Mouse (Mus musculus) neural tube, embryonic 11.5 days (tissue): Measurements from ENCODE around the gene Zfp618. TPM values are rescaled to one million over a fixed set of nuclear protein-coding genes. Genes with fewer than 3 reads are reported as not detected.

Experiments used
- ATAC-seq: fragments of 200-750 bp; cut with Nextera tagmentation; 2 replicates; pipeline ENCODE4 v1.8.0; 2017; ENCODE audit warnings: moderate number of reproducible peaks, mild to moderate bottlenecking, moderate TSS enrichment, moderate library complexity; ENCODE audit not compliant: insufficient read depth, low FRiP score, low TSS enrichment
- DNase-seq: peaks from one replicate; pipeline ENCODE4 v3.0.0-alpha.2; 2015; ENCODE audit warnings: low spot score
- H3K27ac ChIP-seq: fragments of 300-500 bp; sonication (generic); 2 replicates; pipeline ENCODE4 v1.5.1; 2014; ENCODE audit warnings: low read depth, mild to moderate bottlenecking, low read length
- H3K27me3 ChIP-seq: fragments of 300-500 bp; sonication (generic); 2 replicates; pipeline ENCODE4 v1.6.1; 2014; ENCODE audit warnings: mild to moderate bottlenecking, low read length, mixed read lengths; ENCODE audit not compliant: control insufficient read depth, insufficient read depth
- H3K36me3 ChIP-seq: fragments of 300-500 bp; sonication (generic); 2 replicates; pipeline ENCODE4 v1.6.1; 2014; ENCODE audit warnings: mild to moderate bottlenecking, low read length, moderate library complexity, mixed read lengths; ENCODE audit not compliant: control insufficient read depth, insufficient read depth
- H3K4me1 ChIP-seq: fragments of 300-500 bp; sonication (generic); 2 replicates; pipeline ENCODE4 v1.6.1; 2014; ENCODE audit warnings: low read length, mixed read lengths; ENCODE audit not compliant: control insufficient read depth, insufficient read depth
- H3K4me2 ChIP-seq: fragments of 300-500 bp; sonication (generic); 2 replicates; pipeline ENCODE4 v1.6.1; 2014; ENCODE audit warnings: low read depth, mild to moderate bottlenecking, moderate library complexity
- H3K4me3 ChIP-seq: fragments of 300-500 bp; sonication (generic); 2 replicates; pipeline ENCODE4 v1.5.1; 2014; ENCODE audit warnings: low read depth, low read length
- H3K9ac ChIP-seq: fragments of 300-500 bp; sonication (generic); 2 replicates; pipeline ENCODE4 v1.6.1; 2014; ENCODE audit warnings: mild to moderate bottlenecking, low read length
- H3K9me3 ChIP-seq: fragments of 300-500 bp; sonication (generic); 2 replicates; pipeline ENCODE4 v1.6.1; 2016; ENCODE audit warnings: low read length; ENCODE audit not compliant: control insufficient read depth
- WGBS: fragments of 180-500 bp; shearing (Covaris S2); extraction: QIAGEN DNeasy Blood & Tissue Kit; methylation state at CpG from one replicate; pipeline ENCODE4 v1.1.7; 2014; 5-methylcytosine and 5-hydroxymethylcytosine counted together
- polyA plus RNA-seq: library from polyadenylated mRNA; unstranded; fragments of >200 nt; fragmentation: Nextera tagmentation; extraction: Ambion mirVana; gene quantifications from 2 replicates; pipeline ENCODE4 v1.2.1, GENCODE M21; 2014

The Zfp618 gene
- polyA plus RNA-seq, 1 experiment from 2014 or later = 54.3 TPM

DNA sequence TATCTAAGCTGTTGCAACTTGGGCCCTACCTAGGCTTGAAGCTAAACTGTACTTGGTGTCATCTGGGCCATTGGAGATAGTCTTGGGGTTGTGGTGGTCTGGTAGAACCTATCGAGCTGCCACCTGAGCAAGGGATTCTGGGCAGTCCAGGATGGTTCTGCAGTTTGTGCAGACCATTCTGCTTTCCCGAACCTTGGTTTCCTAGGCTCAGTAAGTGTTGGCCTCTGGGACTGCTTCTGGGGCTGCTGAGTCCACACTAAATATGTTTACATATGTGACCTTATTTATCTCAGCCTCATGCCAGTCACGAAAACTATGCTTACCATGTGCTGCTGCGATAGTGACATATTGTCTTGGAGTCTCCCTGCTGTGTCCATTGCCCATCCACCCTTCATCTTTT is 93.3 kb downstream of the Zfp618 start:
- H3K4me3 ChIP-seq = no peak overlapping the region
- H3K4me2 ChIP-seq = no peak overlapping the region
- no peaks in the 10 kb centered on the region for H3K27me3 ChIP-seq
- H3K4me1 ChIP-seq = peaks cover 13% of the 10 kb centered on the region
- no peak overlapping the region for H3K9ac ChIP-seq
- DNase-seq = no peak
- H3K36me3 ChIP-seq = no peaks in the 10 kb centered on the region; the same call in 1 of the 2 replicates
- 93% methylated on average over 4 of the region's 4 CpGs for WGBS
- peak overlapping the region; percentile 77 for H3K27ac ChIP-seq
- ATAC-seq = no peak
- no peaks in the 10 kb centered on the region for H3K9me3 ChIP-seq

DNA sequence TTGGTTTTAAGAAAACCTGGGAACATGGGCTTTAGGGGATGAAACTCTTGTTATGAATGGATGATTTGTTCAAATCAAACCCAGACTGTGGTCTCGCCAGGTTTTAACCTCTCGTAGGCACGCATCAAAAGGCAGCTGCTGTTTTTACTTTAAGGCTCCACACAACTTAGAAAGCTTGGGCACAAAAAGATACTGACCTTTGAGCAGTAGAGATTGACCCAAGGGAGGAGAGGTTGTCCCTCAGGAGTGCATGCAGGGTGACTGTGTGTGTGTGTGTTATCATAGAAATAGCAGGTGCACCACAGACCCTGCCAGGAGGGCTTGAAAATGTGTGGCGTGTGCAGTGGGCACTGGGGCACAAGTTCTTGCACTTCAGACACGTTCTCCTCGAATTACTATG is 95.0 kb downstream of the Zfp618 start:
- Histone ChIP-seq H3K4me3 (no peak overlapping the region), H3K27me3 (no peaks in the 10 kb centered on the region), H3K36me3 (no peaks in the 10 kb centered on the region; the same call in 1 of the 2 replicates), H3K9ac (no peak overlapping the region), H3K27ac (no peak overlapping the region), H3K4me1 (peaks cover 13% of the 10 kb centered on the region), H3K9me3 (no peaks in the 10 kb centered on the region), H3K4me2 (no peak overlapping the region)
- ATAC-seq (no peak), DNase-seq (no peak)
- 83% methylated on average over 6 of the region's 6 CpGs for WGBS

DNA sequence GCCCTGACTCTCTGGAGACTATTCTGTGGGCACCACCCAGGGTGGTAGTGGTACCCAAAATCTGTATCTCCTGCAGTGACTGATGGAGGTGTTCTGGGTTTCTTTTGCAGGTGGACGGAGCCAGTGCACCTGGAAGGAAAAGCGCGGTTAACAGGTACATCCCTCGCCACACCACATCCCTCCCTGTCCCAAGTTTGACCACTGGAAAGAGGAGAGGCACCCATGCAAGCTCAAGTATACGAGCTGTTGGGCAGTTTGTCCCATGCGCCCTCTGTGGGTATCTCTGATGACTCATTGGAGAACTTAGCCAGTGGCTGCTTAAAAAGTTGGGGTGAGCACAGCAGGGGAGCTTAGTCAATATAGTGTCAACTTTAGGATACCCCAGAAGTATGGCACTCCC is 96.0 kb downstream of the Zfp618 start:
- no peak overlapping the region for H3K27ac ChIP-seq
- WGBS = 95% methylated on average over 6 of the region's 6 CpGs
- H3K9me3 ChIP-seq = no peaks in the 10 kb centered on the region
- H3K36me3 ChIP-seq = no peaks in the 10 kb centered on the region; the same call in 1 of the 2 replicates
- H3K4me1 ChIP-seq = peaks cover 7% of the 10 kb centered on the region
- DNase-seq (no peak), ATAC-seq (no peak)
- H3K4me3 ChIP-seq = no peak overlapping the region
- no peak overlapping the region for H3K9ac ChIP-seq
- no peak overlapping the region for H3K4me2 ChIP-seq
- no peaks in the 10 kb centered on the region for H3K27me3 ChIP-seq

DNA sequence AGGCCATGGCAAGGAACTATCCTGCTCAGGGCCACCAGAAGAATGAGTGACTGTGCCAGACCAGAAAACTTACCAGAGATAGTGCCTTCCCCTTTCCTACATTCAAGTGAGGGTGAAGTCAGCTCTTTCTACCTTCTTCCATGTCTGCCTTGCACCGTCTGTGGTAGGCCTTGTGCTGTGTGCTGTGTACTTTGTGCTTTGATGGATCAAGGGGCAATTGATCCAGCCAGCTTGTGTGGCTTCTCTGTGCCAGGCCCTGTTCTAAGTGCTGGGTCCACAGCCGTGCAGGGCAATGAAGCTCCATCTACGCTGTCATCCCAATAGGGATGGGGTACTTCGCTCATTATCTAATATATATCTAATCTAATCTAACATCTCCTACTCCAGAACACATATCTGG is 98.0 kb downstream of the Zfp618 start:
- no peaks in the 10 kb centered on the region for H3K27me3 ChIP-seq
- no peak for ATAC-seq
- no peaks in the 10 kb centered on the region; the same call in 1 of the 2 replicates for H3K4me1 ChIP-seq
- H3K36me3 ChIP-seq = no peaks in the 10 kb centered on the region; the same call in 1 of the 2 replicates
- no peak overlapping the region for H3K4me3 ChIP-seq
- DNase-seq = no peak
- H3K27ac ChIP-seq = no peak overlapping the region
- H3K9me3 ChIP-seq = no peaks in the 10 kb centered on the region
- no peak overlapping the region for H3K4me2 ChIP-seq
- no peak overlapping the region for H3K9ac ChIP-seq
- WGBS = 96% methylated on average over 4 of the region's 4 CpGs

- Histone ChIP-seq H3K27me3 (no peaks in the 10 kb centered on the region), H3K9ac (no peak overlapping the region), H3K4me1 (no peaks in the 10 kb centered on the region; the same call in 1 of the 2 replicates), H3K27ac (no peak overlapping the region), H3K9me3 (no peaks in the 10 kb centered on the region), H3K4me3 (no peak overlapping the region), H3K4me2 (no peak overlapping the region), H3K36me3 (no peaks in the 10 kb centered on the region; the same call in 1 of the 2 replicates)
- DNase-seq (no peak), ATAC-seq (no peak)
- 91% methylated on average over 9 of the region's 9 CpGs for WGBS
Measured at GRCm38 (mm10) chr4:63064911-63065310, 99.5 kb downstream of the Zfp618 start.

DNA sequence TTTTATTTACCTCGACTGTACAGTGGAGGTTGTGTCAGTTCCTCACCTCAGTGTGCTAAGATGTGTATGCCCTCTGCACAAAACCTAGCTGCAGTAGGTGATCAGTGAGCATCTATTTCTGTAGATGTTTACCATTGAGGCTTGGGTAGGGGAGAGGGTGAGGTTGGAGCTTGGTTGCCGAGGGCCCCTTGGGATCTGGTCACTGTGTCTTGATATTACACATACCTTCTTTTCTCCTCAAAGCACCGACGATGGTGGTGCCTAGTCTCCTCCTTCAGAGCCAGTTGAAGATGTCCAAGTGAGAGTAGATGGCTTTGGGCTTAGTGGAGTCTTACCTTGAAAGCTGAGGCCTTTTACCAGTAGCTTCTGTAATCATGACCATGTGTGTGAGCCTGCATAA is 101.4 kb downstream of the Zfp618 start:
- WGBS = 91% methylated on average over 4 of the region's 4 CpGs
- Histone ChIP-seq H3K4me3 (no peak overlapping the region), H3K27me3 (no peaks in the 10 kb centered on the region), H3K9ac (no peak overlapping the region), H3K27ac (no peak overlapping the region), H3K9me3 (no peaks in the 10 kb centered on the region), H3K4me2 (no peak overlapping the region), H3K36me3 (no peaks in the 10 kb centered on the region; the same call in 1 of the 2 replicates), H3K4me1 (no peaks in the 10 kb centered on the region)
- no peak for ATAC-seq
- no peak for DNase-seq

DNA sequence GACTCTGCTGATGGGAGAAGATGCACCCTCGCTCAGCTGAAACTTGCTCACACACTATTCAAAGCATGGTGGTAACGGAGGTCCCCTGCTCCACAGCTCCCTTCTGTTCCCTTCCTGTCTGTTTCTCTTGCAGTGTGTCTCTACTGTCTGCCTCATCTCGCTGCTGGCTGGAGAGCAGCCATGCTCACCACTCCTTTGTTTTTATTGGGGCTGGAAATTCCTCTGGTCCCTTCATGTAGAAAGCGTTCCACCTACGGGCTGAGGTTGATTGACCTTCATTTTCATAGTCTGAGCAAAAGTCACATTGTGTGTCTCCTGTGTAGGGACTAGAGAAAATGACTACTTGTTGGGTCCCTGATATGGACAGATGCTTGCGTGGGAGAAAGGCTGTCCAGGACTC is 102.4 kb downstream of the Zfp618 start:
- no peak for DNase-seq
- H3K9ac ChIP-seq = no peak overlapping the region
- H3K27ac ChIP-seq = no peak overlapping the region
- no peak for ATAC-seq
- H3K4me1 ChIP-seq = no peaks in the 10 kb centered on the region
- no peak overlapping the region for H3K4me2 ChIP-seq
- no peaks in the 10 kb centered on the region for H3K9me3 ChIP-seq
- no peaks in the 10 kb centered on the region for H3K36me3 ChIP-seq
- 96% methylated on average over 6 of the region's 6 CpGs for WGBS
- no peaks in the 10 kb centered on the region for H3K27me3 ChIP-seq
- no peak overlapping the region for H3K4me3 ChIP-seq

DNA sequence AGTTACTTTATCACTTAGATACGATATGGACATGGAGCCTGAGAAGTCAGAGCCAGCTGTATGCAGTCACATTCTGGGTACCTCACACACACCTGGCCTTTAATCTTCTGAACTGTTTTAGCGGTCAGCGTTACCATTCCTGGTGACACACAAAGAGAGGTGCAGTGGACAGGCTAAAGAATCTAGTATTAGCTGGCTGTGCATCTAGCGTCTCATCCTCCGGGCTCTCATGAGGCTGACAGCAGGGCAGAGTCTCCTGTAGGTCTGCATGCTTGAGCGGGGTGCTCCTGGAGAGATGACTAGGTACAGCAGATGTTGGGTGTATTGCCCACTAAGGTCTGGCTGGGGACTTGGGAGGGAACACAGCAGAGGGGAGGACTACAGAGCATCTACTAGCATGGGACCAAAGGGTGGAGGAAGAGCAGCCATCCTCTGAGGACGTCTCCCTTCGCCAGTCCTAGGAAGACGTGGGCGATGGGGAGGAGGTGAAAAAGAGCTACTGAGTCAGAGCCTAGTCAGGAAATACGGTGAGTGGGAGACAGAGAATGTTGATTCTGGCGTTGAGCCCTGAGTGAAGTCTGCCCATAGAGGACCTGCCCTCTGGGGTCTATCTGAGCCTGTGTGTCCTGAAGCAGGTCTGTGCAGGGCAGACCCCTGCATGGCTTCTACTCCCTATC is 103.3 kb downstream of the Zfp618 start:
- Histone ChIP-seq H3K9me3 (no peaks in the 10 kb centered on the region), H3K27ac (no peak overlapping the region), H3K4me3 (no peak overlapping the region), H3K27me3 (no peaks in the 10 kb centered on the region), H3K4me1 (no peaks in the 10 kb centered on the region), H3K36me3 (no peaks in the 10 kb centered on the region), H3K9ac (no peak overlapping the region), H3K4me2 (no peak overlapping the region)
- ATAC-seq (no peak), DNase-seq (no peak)
- WGBS = 93% methylated on average over 12 of the region's 12 CpGs
